Mouse (Mus musculus) heart, postnatal 36 days (tissue): ENCODE measurements around the gene Rara. TPM values are rescaled to one million over a fixed set of nuclear protein-coding genes. Genes with fewer than 3 reads are reported as not detected.
"Not testable (repeated sequence)": the region's sequence is repeated elsewhere in the genome, so short reads cannot be mapped to it uniquely, and the experiment has no call there.

Source experiments
- DNase-seq, 2 experiments: peaks; one replicate each; pipeline ENCODE4 v3.0.0; 2021 to 2022
- intact Hi-C: fragments of 180-260 bp; cut with DNase I; formaldehyde crosslinking; loops from one replicate; pipeline ENCODE4 v1.15.1; 2025
- total RNA-seq, 2 experiments: library from RNA; stranded (reverse); gene quantifications; 2 replicates each; pipeline ENCODE4 v1.2.3; 2021

Rara gene
- total RNA-seq, 2 experiments from 2014 or later: 10.5 to 13.6 TPM

- intact Hi-C loops: loop anchor here (1.0 to 5.0 kb wide), 3 partner anchors 50 to 229 kb away; no protein-coding TSS in a partner anchor
- peak in 1 of 2 experiments; percentile 53 for DNase-seq
Measured at GRCm38 (mm10) chr11:98921813-98922212, 5.8 kb upstream of the Rara start.

- peak; percentile 76 to 77 for DNase-seq
- intact Hi-C loops: loop anchor here (1.0 to 5.0 kb wide), 2 partner anchors 50 to 115 kb away; no protein-coding TSS in a partner anchor
Measured at GRCm38 (mm10) chr11:98922307-98922706, 5.3 kb upstream of the Rara start.

GRCm38 (mm10) chr11:98922851-98923711, 4.5 kb upstream of the Rara start:
- DNase-seq: not testable (repeated sequence)
- intact Hi-C loops: loop anchor here (1.0 to 5.0 kb wide), 2 partner anchors 49 to 114 kb away; no protein-coding TSS in a partner anchor

GRCm38 (mm10) chr11:98924633-98925175, 2.9 kb upstream of the Rara start:
- intact Hi-C loops: loop anchor here (5.0 kb wide), 1 partner anchor 113 kb away; no protein-coding TSS in a partner anchor
- DNase-seq: no peak

- intact Hi-C loops: no loop called here
- DNase-seq: no peak
Measured at GRCm38 (mm10) chr11:98925265-98925721, 2.3 kb upstream of the Rara start.

GRCm38 (mm10) chr11:98925868-98926311, 1.7 kb upstream of the Rara start:
- no peak for DNase-seq
- intact Hi-C loops: no loop called here

- DNase-seq: no peak
- intact Hi-C loops: no loop called here
Measured at GRCm38 (mm10) chr11:98926553-98926952, 1.1 kb upstream of the Rara start.

GRCm38 (mm10) chr11:98928186-98928893, 722 bp downstream of the Rara start:
- intact Hi-C loops: no loop called here
- DNase-seq: no peak

- intact Hi-C loops: no loop called here
- DNase-seq: no peak
Measured at GRCm38 (mm10) chr11:98929503-98929902, 1.9 kb downstream of the Rara start.

GRCm38 (mm10) chr11:98930127-98930601, 2.5 kb downstream of the Rara start:
- DNase-seq: no peak
- intact Hi-C loops: loop anchor here (2.0 to 5.0 kb wide), 2 partner anchors 21 to 112 kb away; partner anchors contain the start of gene Igfbp4

GRCm38 (mm10) chr11:98930773-98931512, 3.3 kb downstream of the Rara start:
- intact Hi-C loops: loop anchor here (2.0 to 5.0 kb wide), 2 partner anchors 20 to 111 kb away; partner anchors contain the start of gene Igfbp4
- DNase-seq: no peak

- intact Hi-C loops: loop anchor here (2.0 to 5.0 kb wide), 2 partner anchors 19 to 111 kb away; partner anchors contain the start of gene Igfbp4
- no peak for DNase-seq
Measured at GRCm38 (mm10) chr11:98931513-98932292, 4.1 kb downstream of the Rara start.

- intact Hi-C loops: loop anchor here (1.0 to 5.0 kb wide), 2 partner anchors 40 to 110 kb away; partner anchors contain the start of gene Igfbp4
- peak in 1 of 2 experiments; percentile 16 for DNase-seq
Measured at GRCm38 (mm10) chr11:98932293-98933091, 4.9 kb downstream of the Rara start.

- peak; percentile 73 to 77 for DNase-seq
- intact Hi-C loops: loop anchor here (1.0 to 5.0 kb wide), 2 partner anchors 39 to 109 kb away; partner anchors contain the start of gene Igfbp4
Measured at GRCm38 (mm10) chr11:98933151-98933550, 5.5 kb downstream of the Rara start.

- intact Hi-C loops: loop anchor here (1.0 to 5.0 kb wide), 2 partner anchors 38 to 108 kb away; partner anchors contain the start of gene Igfbp4
- not testable (repeated sequence) for DNase-seq
Measured at GRCm38 (mm10) chr11:98933847-98934246, 6.2 kb downstream of the Rara start.

- intact Hi-C loops: loop anchor here (5.0 kb wide), 1 partner anchor 108 kb away; the partner anchor contains the start of gene Igfbp4
- DNase-seq: no peak
Measured at GRCm38 (mm10) chr11:98934367-98934766, 6.7 kb downstream of the Rara start.

- peak in 1 of 2 experiments; percentile 2 for DNase-seq
- intact Hi-C loops: no loop called here
Measured at GRCm38 (mm10) chr11:98935123-98935522, 7.5 kb downstream of the Rara start.

- DNase-seq: peak; percentile 79 to 82
- intact Hi-C loops: no loop called here
Measured at GRCm38 (mm10) chr11:98936170-98936569, 8.6 kb downstream of the Rara start.
